Mouse (Mus musculus): Measurements from ENCODE around the gene Acot5. TPM values are rescaled to one million over a fixed set of nuclear protein-coding genes. Genes with fewer than 3 reads are reported as not detected.

Acot5 gene
- total and polyA plus RNA-seq, 3 experiments: not detected

DNA sequence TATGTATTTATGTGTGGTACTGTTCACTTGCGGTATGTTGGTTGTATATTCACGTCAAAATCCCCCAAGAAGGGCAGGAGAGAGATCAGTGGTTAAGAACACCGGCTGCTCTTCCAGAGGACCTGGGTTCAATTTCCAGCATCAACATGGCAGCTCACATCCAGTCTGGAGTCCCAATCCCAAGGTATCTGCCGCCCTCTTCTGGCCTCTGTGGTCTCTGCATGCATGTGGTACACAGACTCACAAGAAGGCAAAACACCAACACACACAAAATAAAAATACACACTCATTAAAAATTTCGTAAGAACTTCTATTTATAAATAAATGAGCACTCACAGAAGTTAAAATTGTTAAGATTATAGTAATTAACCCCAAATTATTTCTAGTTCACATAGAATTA, 5.9 kb upstream of the Acot5 start:
- TF ChIP-seq POLR2AphosphoS2 (IDR thresholded peaks at IDR 0.05; ENCODE audit: low read length): no peak
- peak; percentile 85 for TF ChIP-seq RAD21 (IDR thresholded peaks at IDR 0.05; ENCODE audit: low read depth, low read length)
- TF ChIP-seq ELF1 (IDR thresholded peaks at IDR 0.05; ENCODE audit: low read depth, low read length): no peak
- TF ChIP-seq ZMIZ1 (IDR thresholded peaks at IDR 0.05; ENCODE audit: low read depth, low read length): no peak
- no peak for TF ChIP-seq UBTF (IDR thresholded peaks at IDR 0.05; ENCODE audit: borderline replicate concordance, insufficient read depth, low read depth, low read length)
- no peak for TF ChIP-seq MAX (IDR thresholded peaks at IDR 0.05; ENCODE audit: low read length)
- no peak for TF ChIP-seq ZKSCAN1 (IDR thresholded peaks at IDR 0.05; ENCODE audit: low read depth, low read length)
- peak; percentile 63 to 80 (median 80) for TF ChIP-seq CTCF (IDR thresholded peaks at IDR 0.05 in 2 of 3, conservative IDR thresholded peaks at IDR 0.05 in 1 of 3; ENCODE audit: control insufficient read depth in 1 of 3, insufficient read depth in 1 of 3, low read depth in 2 of 3, low read length in 3 of 3, poor library complexity in 1 of 3, severe bottlenecking in 1 of 3)
- TF ChIP-seq TCF12 (IDR thresholded peaks at IDR 0.05; ENCODE audit: low read depth, low read length): no peak
- no peak for TF ChIP-seq POLR2A (IDR thresholded peaks at IDR 0.05; ENCODE audit: control insufficient read depth in 1 of 2, insufficient read depth in 1 of 2, low read depth in 1 of 2, low read length in 2 of 2, poor library complexity in 1 of 2)
- TF ChIP-seq SIN3A (IDR thresholded peaks at IDR 0.05; ENCODE audit: low read length): no peak
- no peak for TF ChIP-seq GABPA (IDR thresholded peaks at IDR 0.05; ENCODE audit: low read depth, low read length)
- TF ChIP-seq ZC3H11A (IDR thresholded peaks at IDR 0.05; ENCODE audit: low read depth, low read length): peak; percentile 74
- no peak for TF ChIP-seq EP300 (IDR thresholded peaks at IDR 0.05; ENCODE audit: low read depth in 1 of 2, low read length in 2 of 2)
- TF ChIP-seq GATA1 (IDR thresholded peaks at IDR 0.05; ENCODE audit: low read depth, low read length): no peak
- no peak for TF ChIP-seq HCFC1 (IDR thresholded peaks at IDR 0.05; ENCODE audit: low read depth, low read length)
- no peak for TF ChIP-seq MAZ (IDR thresholded peaks at IDR 0.05; ENCODE audit: low read depth, low read length)
- TF ChIP-seq SMC3 (IDR thresholded peaks at IDR 0.05; ENCODE audit: low read depth, low read length): peak; percentile 78
- Histone ChIP-seq H3K4me3 (ENCODE audit: control insufficient read depth in 1 of 2, insufficient read depth in 1 of 2, low read depth in 2 of 2, low read length in 2 of 2) (no peak overlapping the region), H3K27ac (ENCODE audit: control insufficient read depth, low read depth, low read length) (no peak overlapping the region), H3K36me3 (ENCODE audit: control insufficient read depth in 1 of 2, insufficient read depth in 2 of 2, low read length in 2 of 2) (no peaks in the 10 kb centered on the region), H3K4me1 (ENCODE audit: control insufficient read depth in 1 of 2, insufficient read depth in 2 of 2, low read length in 2 of 2) (no peaks in the 10 kb centered on the region), H3K9me3 (replicated peaks; ENCODE audit: insufficient read depth, low read length) (no peaks in the 10 kb centered on the region), H3K27me3 (ENCODE audit: control insufficient read depth in 1 of 2, insufficient read depth in 2 of 2, low read length in 2 of 2) (no peaks in the 10 kb centered on the region), H3K79me2 (ENCODE audit: control insufficient read depth, insufficient read depth, low read length, poor library complexity) (no peaks in the 10 kb centered on the region), H3K9ac (ENCODE audit: control insufficient read depth, low read depth, low read length, poor library complexity, severe bottlenecking) (no peak overlapping the region)
- DNase-seq (ENCODE audit: low read depth, low spot score): peak; percentile 69

DNA sequence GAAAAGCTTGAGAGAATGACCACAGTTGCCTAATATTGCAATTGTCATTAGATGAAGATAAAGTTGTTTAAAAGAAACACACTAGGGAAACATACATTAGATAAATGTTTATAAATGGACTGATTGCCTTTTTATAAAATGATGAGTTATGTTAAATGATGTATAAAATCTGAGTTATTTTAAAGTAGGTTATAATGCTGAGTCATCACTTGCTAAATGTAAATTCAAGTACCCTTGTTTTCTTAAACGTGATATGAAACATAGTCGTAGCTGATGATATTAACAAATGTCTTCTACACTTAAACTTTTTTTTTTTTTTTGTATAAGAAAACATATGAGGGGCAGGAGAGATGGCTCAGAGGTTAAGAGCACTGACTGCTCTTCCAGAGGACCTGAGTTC, 5.3 kb upstream of the Acot5 start:
- no peak overlapping the region for H3K9ac ChIP-seq (ENCODE audit: control insufficient read depth, low read depth, low read length, poor library complexity, severe bottlenecking)

More for the DNA sequence above, 5.3 kb upstream of the Acot5 start:
- Histone ChIP-seq H3K36me3 (ENCODE audit: control insufficient read depth in 1 of 2, insufficient read depth in 2 of 2, low read length in 2 of 2) (no peaks in the 10 kb centered on the region), H3K9me3 (replicated peaks; ENCODE audit: insufficient read depth, low read length) (no peaks in the 10 kb centered on the region), H3K79me2 (ENCODE audit: control insufficient read depth, insufficient read depth, low read length, poor library complexity) (no peaks in the 10 kb centered on the region), H3K4me1 (ENCODE audit: control insufficient read depth in 1 of 2, insufficient read depth in 2 of 2, low read length in 2 of 2) (no peaks in the 10 kb centered on the region), H3K27ac (ENCODE audit: control insufficient read depth, low read depth, low read length) (no peak overlapping the region), H3K4me3 (ENCODE audit: control insufficient read depth in 1 of 2, insufficient read depth in 1 of 2, low read depth in 2 of 2, low read length in 2 of 2) (no peak overlapping the region), H3K27me3 (ENCODE audit: control insufficient read depth in 1 of 2, insufficient read depth in 2 of 2, low read length in 2 of 2) (no peaks in the 10 kb centered on the region)
- TF ChIP-seq MAX (IDR thresholded peaks at IDR 0.05; ENCODE audit: low read length) (no peak), UBTF (IDR thresholded peaks at IDR 0.05; ENCODE audit: borderline replicate concordance, insufficient read depth, low read depth, low read length) (no peak), GABPA (IDR thresholded peaks at IDR 0.05; ENCODE audit: low read depth, low read length) (no peak), EP300 (IDR thresholded peaks at IDR 0.05; ENCODE audit: low read depth in 1 of 2, low read length in 2 of 2) (no peak), TAL1 (IDR thresholded peaks at IDR 0.05; ENCODE audit: low read length) (no peak), MAFK (IDR thresholded peaks at IDR 0.05; ENCODE audit: borderline replicate concordance, low read depth, low read length) (peak; percentile 89), ELF1 (IDR thresholded peaks at IDR 0.05; ENCODE audit: low read depth, low read length) (no peak), SIN3A (IDR thresholded peaks at IDR 0.05; ENCODE audit: low read length) (no peak)
- no peak for DNase-seq (ENCODE audit: low read depth, low spot score)
